Mouse (Mus musculus) forebrain, embryonic 15.5 days (tissue): ENCODE data around the gene Bend7. TPM values are rescaled to one million over a fixed set of nuclear protein-coding genes. Genes with fewer than 3 reads are reported as not detected.

Source experiments
- ATAC-seq: fragments of 200-750 bp; cut with Nextera tagmentation; replicated peaks from 2 replicates; pipeline ENCODE4 v1.8.0; 2017; ENCODE audit warnings: mild to moderate bottlenecking, moderate TSS enrichment, moderate library complexity
- H3K27ac ChIP-seq: fragments of 300-500 bp; sonication (generic); replicated peaks from 2 replicates; pipeline ENCODE4 v1.5.1; 2015; ENCODE audit warnings: mild to moderate bottlenecking, inconsistent platforms
- H3K27me3 ChIP-seq: fragments of 300-500 bp; sonication (generic); 2 replicates; pipeline ENCODE4 v1.6.1; 2015; ENCODE audit warnings: inconsistent platforms
- H3K36me3 ChIP-seq: fragments of 300-500 bp; sonication (generic); 2 replicates; pipeline ENCODE4 v1.6.1; 2015; ENCODE audit warnings: mild to moderate bottlenecking, inconsistent platforms
- H3K4me1 ChIP-seq: fragments of 300-500 bp; sonication (generic); 2 replicates; pipeline ENCODE4 v1.6.1; 2015; ENCODE audit warnings: inconsistent platforms
- H3K4me2 ChIP-seq: fragments of 300-500 bp; sonication (generic); replicated peaks from 2 replicates; pipeline ENCODE4 v1.6.1; 2015; ENCODE audit warnings: mild to moderate bottlenecking, inconsistent platforms
- H3K4me3 ChIP-seq: fragments of 300-500 bp; sonication (generic); 2 replicates; pipeline ENCODE4 v1.5.1; 2015; ENCODE audit warnings: mild to moderate bottlenecking, inconsistent platforms
- H3K9ac ChIP-seq: fragments of 300-500 bp; sonication (generic); replicated peaks from 2 replicates; pipeline ENCODE4 v1.6.1; 2015; ENCODE audit warnings: mild to moderate bottlenecking, inconsistent platforms
- H3K9me3 ChIP-seq: fragments of 300-500 bp; sonication (generic); 2 replicates; pipeline ENCODE4 v1.6.1; 2016; ENCODE audit warnings: inconsistent platforms
- WGBS: fragments of 180-500 bp; shearing (Covaris S2); methylation state at CpG from one replicate; pipeline ENCODE4 v1.1.7; 2015; ENCODE audit warnings: mixed read lengths; 5-methylcytosine and 5-hydroxymethylcytosine counted together
- polyA plus RNA-seq: library from polyadenylated mRNA; unstranded; fragments of >200 nt; fragmentation: Nextera tagmentation; extraction: Ambion mirVana; gene quantifications from 2 replicates; pipeline ENCODE4 v1.2.1, GENCODE M21; 2015

Gene Bend7
- polyA plus RNA-seq, 1 experiment from 2014 or later: 3.4 TPM

- H3K9ac ChIP-seq: no peak overlapping the region
- no peak overlapping the region for H3K4me3 ChIP-seq
Observed at GRCm38 (mm10) chr2:4751918-4752317, 34.3 kb downstream of the Bend7 start.

GRCm38 (mm10) chr2:4755716-4756115 is 38.1 kb downstream of the Bend7 start:
- no peak overlapping the region for H3K4me3 ChIP-seq
- 86% methylated on average over 8 of the region's 8 CpGs for WGBS
- no peaks in the 10 kb centered on the region for H3K4me1 ChIP-seq
- H3K27ac ChIP-seq: no peak overlapping the region
- no peaks in the 10 kb centered on the region for H3K36me3 ChIP-seq
- no peak for ATAC-seq
- H3K9me3 ChIP-seq: no peaks in the 10 kb centered on the region
- H3K4me2 ChIP-seq: no peak overlapping the region
- H3K9ac ChIP-seq: no peak overlapping the region
- H3K27me3 ChIP-seq: no peaks in the 10 kb centered on the region

More at GRCm38 (mm10) chr2:4751918-4752317, 34.3 kb downstream of the Bend7 start:
- WGBS: 85% methylated on average over 6 of the region's 6 CpGs
- Histone ChIP-seq H3K27me3 (no peaks in the 10 kb centered on the region), H3K27ac (no peak overlapping the region), H3K9me3 (no peaks in the 10 kb centered on the region), H3K4me1 (no peaks in the 10 kb centered on the region), H3K36me3 (no peaks in the 10 kb centered on the region), H3K4me2 (no peak overlapping the region)
- ATAC-seq: no peak

GRCm38 (mm10) chr2:4757218-4757617 is 39.6 kb downstream of the Bend7 start:
- Histone ChIP-seq H3K36me3 (no peaks in the 10 kb centered on the region), H3K9ac (no peak overlapping the region), H3K4me3 (no peak overlapping the region), H3K27me3 (no peaks in the 10 kb centered on the region), H3K4me2 (no peak overlapping the region), H3K9me3 (no peaks in the 10 kb centered on the region), H3K27ac (no peak overlapping the region), H3K4me1 (no peaks in the 10 kb centered on the region)
- 88% methylated on average over 3 of the region's 3 CpGs for WGBS
- ATAC-seq: no peak

GRCm38 (mm10) chr2:4760741-4761140 is 43.1 kb downstream of the Bend7 start:
- 71% methylated on average over 5 of the region's 5 CpGs for WGBS
- Histone ChIP-seq H3K9ac (no peak overlapping the region), H3K36me3 (no peaks in the 10 kb centered on the region), H3K4me2 (no peak overlapping the region), H3K4me3 (no peak overlapping the region), H3K9me3 (no peaks in the 10 kb centered on the region), H3K27me3 (no peaks in the 10 kb centered on the region), H3K4me1 (no peaks in the 10 kb centered on the region), H3K27ac (no peak overlapping the region)
- no peak for ATAC-seq

- no peak for ATAC-seq
- Histone ChIP-seq H3K4me3 (no peak overlapping the region), H3K9me3 (no peaks in the 10 kb centered on the region), H3K4me2 (no peak overlapping the region), H3K27ac (no peak overlapping the region), H3K27me3 (no peaks in the 10 kb centered on the region), H3K36me3 (no peaks in the 10 kb centered on the region), H3K4me1 (no peaks in the 10 kb centered on the region), H3K9ac (no peak overlapping the region)
- 82% methylated on average over 5 of the region's 5 CpGs for WGBS
Observed at GRCm38 (mm10) chr2:4761906-4762305, 44.3 kb downstream of the Bend7 start.

- H3K9ac ChIP-seq: no peak overlapping the region
- no peaks in the 10 kb centered on the region for H3K27me3 ChIP-seq
- no peaks in the 10 kb centered on the region for H3K9me3 ChIP-seq
- ATAC-seq: no peak
- no peaks in the 10 kb centered on the region for H3K4me1 ChIP-seq
- no peak overlapping the region for H3K4me3 ChIP-seq
- no peak overlapping the region for H3K4me2 ChIP-seq
- 88% methylated on average over 3 of the region's 3 CpGs for WGBS
- no peaks in the 10 kb centered on the region for H3K36me3 ChIP-seq
- H3K27ac ChIP-seq: no peak overlapping the region
Observed at GRCm38 (mm10) chr2:4764071-4764470, 46.4 kb downstream of the Bend7 start.

- no peak overlapping the region for H3K27ac ChIP-seq
- ATAC-seq: no peak
- 97% methylated on average over 2 of the region's 2 CpGs for WGBS
- no peaks in the 10 kb centered on the region for H3K36me3 ChIP-seq
- H3K4me3 ChIP-seq: no peak overlapping the region
- no peaks in the 10 kb centered on the region for H3K4me1 ChIP-seq
- no peak overlapping the region for H3K4me2 ChIP-seq
- H3K9me3 ChIP-seq: no peaks in the 10 kb centered on the region
- H3K9ac ChIP-seq: no peak overlapping the region
- H3K27me3 ChIP-seq: no peaks in the 10 kb centered on the region
Observed at GRCm38 (mm10) chr2:4770376-4770775, 52.7 kb downstream of the Bend7 start.

- no peaks in the 10 kb centered on the region for H3K9me3 ChIP-seq
- no peaks in the 10 kb centered on the region for H3K27me3 ChIP-seq
- 95% methylated on average over 6 of the region's 6 CpGs for WGBS
- H3K4me2 ChIP-seq: no peak overlapping the region
- no peak for ATAC-seq
- H3K27ac ChIP-seq: no peak overlapping the region
- no peak overlapping the region for H3K4me3 ChIP-seq
- no peaks in the 10 kb centered on the region for H3K4me1 ChIP-seq
- no peaks in the 10 kb centered on the region for H3K36me3 ChIP-seq
- H3K9ac ChIP-seq: no peak overlapping the region
Observed at GRCm38 (mm10) chr2:4773911-4774310, 56.3 kb downstream of the Bend7 start.

- Histone ChIP-seq H3K4me1 (no peaks in the 10 kb centered on the region), H3K36me3 (no peaks in the 10 kb centered on the region), H3K27me3 (no peaks in the 10 kb centered on the region), H3K9ac (no peak overlapping the region), H3K27ac (no peak overlapping the region), H3K9me3 (no peaks in the 10 kb centered on the region), H3K4me3 (no peak overlapping the region), H3K4me2 (no peak overlapping the region)
- 91% methylated on average over 8 of the region's 8 CpGs for WGBS
- ATAC-seq: no peak
Observed at GRCm38 (mm10) chr2:4777291-4777690, 59.7 kb downstream of the Bend7 start.

- Histone ChIP-seq H3K27me3 (no peaks in the 10 kb centered on the region), H3K9ac (no peak overlapping the region), H3K4me1 (no peaks in the 10 kb centered on the region), H3K9me3 (no peaks in the 10 kb centered on the region), H3K36me3 (no peaks in the 10 kb centered on the region), H3K4me3 (no peak overlapping the region), H3K27ac (no peak overlapping the region), H3K4me2 (no peak overlapping the region)
- no peak for ATAC-seq
- WGBS: 78% methylated on average over 3 of the region's 3 CpGs
Observed at GRCm38 (mm10) chr2:4781641-4782040, 64.0 kb downstream of the Bend7 start.

- no peaks in the 10 kb centered on the region for H3K9me3 ChIP-seq
- H3K27ac ChIP-seq: no peak overlapping the region
- H3K9ac ChIP-seq: no peak overlapping the region
- H3K4me2 ChIP-seq: no peak overlapping the region
- no peaks in the 10 kb centered on the region for H3K36me3 ChIP-seq
- WGBS: 37% methylated on average over 4 of the region's 4 CpGs
- ATAC-seq: no peak
- no peak overlapping the region for H3K4me3 ChIP-seq
- no peaks in the 10 kb centered on the region for H3K4me1 ChIP-seq
- H3K27me3 ChIP-seq: no peaks in the 10 kb centered on the region
Observed at GRCm38 (mm10) chr2:4782401-4782800, 64.8 kb downstream of the Bend7 start.

GRCm38 (mm10) chr2:4782809-4783641 is 65.4 kb downstream of the Bend7 start:
- H3K4me3 ChIP-seq: no peak overlapping the region
- no peak for ATAC-seq
- 54% methylated on average over 11 of the region's 11 CpGs for WGBS
- no peak overlapping the region for H3K4me2 ChIP-seq
- no peaks in the 10 kb centered on the region for H3K36me3 ChIP-seq
- no peaks in the 10 kb centered on the region for H3K27me3 ChIP-seq
- H3K9ac ChIP-seq: no peak overlapping the region
- H3K4me1 ChIP-seq: no peaks in the 10 kb centered on the region
- no peak overlapping the region for H3K27ac ChIP-seq
- H3K9me3 ChIP-seq: no peaks in the 10 kb centered on the region

- ATAC-seq: no peak
- H3K4me1 ChIP-seq: no peaks in the 10 kb centered on the region
- no peak overlapping the region for H3K4me3 ChIP-seq
- H3K27me3 ChIP-seq: no peaks in the 10 kb centered on the region
- 78% methylated on average over 8 of the region's 8 CpGs for WGBS
- no peak overlapping the region for H3K27ac ChIP-seq
- H3K9ac ChIP-seq: no peak overlapping the region
- H3K4me2 ChIP-seq: no peak overlapping the region
- no peaks in the 10 kb centered on the region for H3K9me3 ChIP-seq
- H3K36me3 ChIP-seq: no peaks in the 10 kb centered on the region
Observed at GRCm38 (mm10) chr2:4784012-4784411, 66.4 kb downstream of the Bend7 start.
